8 mouse cellular contexts compared by ENCODE assay signal in the genomic region with DNA sequence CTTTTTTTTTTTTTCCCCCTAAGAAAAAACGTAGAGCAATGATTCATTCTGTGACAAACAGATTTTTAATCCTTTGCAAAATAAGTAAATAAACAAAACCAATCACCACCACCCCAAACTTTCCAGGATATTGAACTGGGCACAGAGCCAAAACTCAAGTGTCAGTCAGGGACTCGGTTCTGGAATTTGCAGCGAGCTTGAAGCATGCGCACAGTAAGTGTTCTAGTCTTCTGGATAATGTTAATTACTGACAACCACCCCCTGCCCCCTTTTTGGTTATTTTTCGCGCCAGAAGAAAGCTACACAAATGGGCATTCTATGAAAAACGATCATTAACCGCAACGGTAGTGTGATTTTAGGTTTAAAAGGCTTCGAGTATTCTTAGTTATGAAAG. TPM values are rescaled to one million over a fixed set of nuclear protein-coding genes. Genes with fewer than 3 reads are reported as not detected.
DNase-seq lines count a peak whose midpoint lies in the region; ATAC-seq and TF ChIP-seq lines count a peak whose summit lies in the region.

No protein-coding gene starts in this region.

- peak overlapping the region; percentile 74 for H3K4me3 ChIP-seq in cerebellum, adult 2 months (replicated peaks; ENCODE audit: insufficient read depth, low read depth, low read length)
- H3K4me3 ChIP-seq in neural tube, embryonic 11.5 days (ENCODE audit: low read depth, low read length) = peak overlapping the region; percentile 94
- H3K4me3 ChIP-seq in forebrain, embryonic 16.5 days (replicated peaks; ENCODE audit: low read length) = peak overlapping the region; percentile 90
- H3K4me3 ChIP-seq in limb, embryonic 11.5 days (ENCODE audit: low read depth, low read length) = peak overlapping the region; percentile 85
- peak overlapping the region; percentile 82 for H3K4me3 ChIP-seq in midbrain, embryonic 14.5 days (replicated peaks; ENCODE audit: low read depth, low read length)

- under 1% methylated on average over 10 of the region's 10 CpGs for WGBS in cerebellum, adult 2 months
- WGBS in neural tube, embryonic 11.5 days = 1% methylated on average over 10 of the region's 10 CpGs
- under 1% methylated on average over 10 of the region's 10 CpGs for WGBS in forebrain, embryonic 16.5 days
- 2% methylated on average over 10 of the region's 10 CpGs for WGBS in limb, embryonic 11.5 days
- under 1% methylated on average over 10 of the region's 10 CpGs for WGBS in midbrain, embryonic 14.5 days

- no peak for ATAC-seq in neural tube, embryonic 11.5 days (ENCODE audit: insufficient read depth, low FRiP score, low TSS enrichment)
- ATAC-seq in forebrain, embryonic 16.5 days = no peak
- ATAC-seq in limb, embryonic 11.5 days (ENCODE audit: insufficient number of reproducible peaks, low FRiP score, low TSS enrichment, low read depth) = no peak
- no peak for ATAC-seq in midbrain, embryonic 14.5 days (ENCODE audit: low FRiP score, low TSS enrichment)

- H3K9ac ChIP-seq in neural tube, embryonic 11.5 days (ENCODE audit: low read length) = peak overlapping the region; percentile 82
- peak overlapping the region; percentile 83 for H3K9ac ChIP-seq in forebrain, embryonic 16.5 days (replicated peaks; ENCODE audit: low read depth, low read length)
- H3K9ac ChIP-seq in limb, embryonic 11.5 days (ENCODE audit: low read length) = peak overlapping the region; percentile 79
- H3K9ac ChIP-seq in midbrain, embryonic 14.5 days (replicated peaks; ENCODE audit: low read length) = peak overlapping the region; percentile 76

- no peaks in the 10 kb centered on the region for H3K27me3 ChIP-seq in cerebellum, adult 2 months (ENCODE audit: control insufficient read depth, insufficient read depth, low read length)
- H3K27me3 ChIP-seq in neural tube, embryonic 11.5 days (ENCODE audit: control insufficient read depth, insufficient read depth, low read length) = no peaks in the 10 kb centered on the region
- H3K27me3 ChIP-seq in forebrain, embryonic 16.5 days (replicated peaks; ENCODE audit: control insufficient read depth, insufficient read depth, low read length) = no peaks in the 10 kb centered on the region
- no peaks in the 10 kb centered on the region for H3K27me3 ChIP-seq in limb, embryonic 11.5 days (ENCODE audit: control insufficient read depth, insufficient read depth, low read length)
- H3K27me3 ChIP-seq in midbrain, embryonic 14.5 days (ENCODE audit: control insufficient read depth, insufficient read depth, low read length) = no peaks in the 10 kb centered on the region

- no peak for TF ChIP-seq POLR2A in cerebellum, adult 2 months (IDR thresholded peaks at IDR 0.05; ENCODE audit: borderline replicate concordance, insufficient read depth, low read length)

- no peaks in the 10 kb centered on the region for H3K36me3 ChIP-seq in neural tube, embryonic 11.5 days (ENCODE audit: control insufficient read depth, insufficient read depth, low read length)
- H3K36me3 ChIP-seq in forebrain, embryonic 16.5 days (ENCODE audit: control insufficient read depth, insufficient read depth) = no peaks in the 10 kb centered on the region
- H3K36me3 ChIP-seq in limb, embryonic 11.5 days (ENCODE audit: control insufficient read depth, insufficient read depth, low read length) = no peaks in the 10 kb centered on the region
- no peaks in the 10 kb centered on the region for H3K36me3 ChIP-seq in midbrain, embryonic 14.5 days (ENCODE audit: control insufficient read depth, insufficient read depth, low read length)

- peak overlapping the region; percentile 88 for H3K4me2 ChIP-seq in neural tube, embryonic 11.5 days (ENCODE audit: low read depth)
- peak overlapping the region; percentile 73 for H3K4me2 ChIP-seq in forebrain, embryonic 16.5 days (ENCODE audit: low read length)
- H3K4me2 ChIP-seq in limb, embryonic 11.5 days (ENCODE audit: low read depth, severe bottlenecking) = peak overlapping the region; percentile 95
- H3K4me2 ChIP-seq in midbrain, embryonic 14.5 days (ENCODE audit: low read length) = peak overlapping the region; percentile 79

- peak overlapping the region; percentile 11; the same call in 1 of the 2 replicates for H3K27ac ChIP-seq in cerebellum, adult 2 months (ENCODE audit: insufficient read depth, low read length)
- peak overlapping the region; percentile 97 for H3K27ac ChIP-seq in neural tube, embryonic 11.5 days (ENCODE audit: low read depth, low read length)
- H3K27ac ChIP-seq in forebrain, embryonic 16.5 days (ENCODE audit: low read length) = peak overlapping the region; percentile 95
- peak overlapping the region; percentile 84 for H3K27ac ChIP-seq in limb, embryonic 11.5 days (replicated peaks; ENCODE audit: low read depth, low read length)
- H3K27ac ChIP-seq in midbrain, embryonic 14.5 days (replicated peaks; ENCODE audit: low read depth, low read length) = peak overlapping the region; percentile 97

- H3K4me1 ChIP-seq in cerebellum, adult 2 months (ENCODE audit: control insufficient read depth, insufficient read depth, low read length) = peaks cover 2% of the 10 kb centered on the region; the same call in 1 of the 2 replicates
- peaks cover 14% of the 10 kb centered on the region for H3K4me1 ChIP-seq in neural tube, embryonic 11.5 days (ENCODE audit: control insufficient read depth, insufficient read depth, low read length)
- peaks cover 23% of the 10 kb centered on the region for H3K4me1 ChIP-seq in forebrain, embryonic 16.5 days (replicated peaks; ENCODE audit: control insufficient read depth, insufficient read depth, low read length)
- H3K4me1 ChIP-seq in limb, embryonic 11.5 days (ENCODE audit: control insufficient read depth, insufficient read depth, low read length) = peaks cover 18% of the 10 kb centered on the region
- H3K4me1 ChIP-seq in midbrain, embryonic 14.5 days (ENCODE audit: control insufficient read depth, insufficient read depth, low read length) = peaks cover 25% of the 10 kb centered on the region

- DNase-seq in cerebellum, adult 2 months = peak in 1 of 2 experiments; percentile 62
- DNase-seq in cerebellum, postnatal 36 days = no peak
- DNase-seq in neural tube, embryonic 11.5 days (ENCODE audit: low spot score) = no peak
- no peak for DNase-seq in neural tube, embryonic 10.5 days (ENCODE audit: extremely low spot score, low spot score)
- no peak for DNase-seq in limb, embryonic 11.5 days (ENCODE audit: low spot score)
- peak; percentile 64 for DNase-seq in midbrain, embryonic 14.5 days
- no peak for DNase-seq in cerebellum, adult 9-10 months

- no peaks in the 10 kb centered on the region for H3K9me3 ChIP-seq in neural tube, embryonic 11.5 days (ENCODE audit: control insufficient read depth, low read length)
- no peaks in the 10 kb centered on the region for H3K9me3 ChIP-seq in forebrain, embryonic 16.5 days (ENCODE audit: control insufficient read depth, low read length)
- H3K9me3 ChIP-seq in limb, embryonic 11.5 days (ENCODE audit: control insufficient read depth, low read length) = no peaks in the 10 kb centered on the region
- no peaks in the 10 kb centered on the region for H3K9me3 ChIP-seq in midbrain, embryonic 14.5 days (ENCODE audit: control insufficient read depth, low read length)

- no peak for TF ChIP-seq CTCF in cerebellum, adult 2 months (IDR thresholded peaks at IDR 0.05; ENCODE audit: borderline replicate concordance, insufficient read depth, low read depth, low read length)

RNA-seq across cellular contexts. Expression of gene Tent4b, which starts 0.5 kb away (rescaled TPM):
- polyA plus RNA-seq in cerebellum, adult 2 months (2012; rRNA removed) = 27.8 and 29.6 TPM in 2 replicates
- 11.1 and 11.2 TPM in 2 replicates for polyA plus RNA-seq in neural tube, embryonic 11.5 days (2014; fragmentation: Nextera tagmentation; extraction: Ambion mirVana)
- polyA plus RNA-seq in forebrain, embryonic 16.5 days (2015; fragmentation: Nextera tagmentation; extraction: Ambion mirVana) = 9.3 and 11.1 TPM in 2 replicates
- 11.9 and 13.3 TPM in 2 replicates for polyA plus RNA-seq in limb, embryonic 11.5 days (2014; fragmentation: Nextera tagmentation; extraction: Ambion mirVana)
- 16.0 and 16.3 TPM in 2 replicates for polyA plus RNA-seq in midbrain, embryonic 14.5 days (2014; fragmentation: Nextera tagmentation; extraction: Ambion mirVana)

Comparison
In these comparisons a context has a peak if more than half of its experiments do, and no peak if none do; other contexts are left out.
1. H3K27ac ChIP-seq: peak in every context shown above with its lines; median percentile 97 in neural tube, embryonic 11.5 days; 97 in midbrain, embryonic 14.5 days; 95 in forebrain, embryonic 16.5 days; 84 in limb, embryonic 11.5 days; 11 in cerebellum, adult 2 months.